Comparison of ENCODE assay signal across 8 mouse cellular contexts in the genomic region with DNA sequence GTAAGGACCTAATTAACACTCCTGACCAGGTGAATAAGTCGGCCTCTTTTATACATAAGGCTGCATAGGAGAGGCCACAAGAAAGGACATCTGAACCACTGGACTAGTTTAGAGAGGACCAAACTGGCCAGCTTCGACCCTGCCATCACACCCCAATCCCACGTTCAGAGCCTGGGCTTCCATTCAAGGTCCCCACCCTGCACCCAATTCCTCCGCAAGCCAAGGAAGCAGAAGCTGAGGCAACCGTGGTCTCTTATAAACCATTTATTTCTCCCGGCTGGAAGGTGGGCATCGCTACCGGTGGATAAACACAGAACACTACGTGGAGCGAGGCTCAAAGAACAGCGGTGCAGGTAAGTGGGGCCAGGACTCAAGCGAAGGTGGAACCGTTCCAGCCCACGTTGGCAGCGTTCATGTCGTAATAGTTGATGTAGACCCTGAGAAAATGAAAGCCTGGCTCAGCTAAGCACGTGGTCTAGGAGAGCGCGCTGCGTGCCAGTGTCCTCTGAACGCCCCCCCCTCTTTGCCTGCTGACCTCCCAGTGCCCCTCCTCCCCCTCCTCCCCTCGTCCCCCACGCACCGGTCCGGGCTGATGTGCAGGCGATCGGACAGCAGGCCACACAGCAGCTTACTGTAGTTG. TPM values are rescaled to one million over a fixed set of nuclear protein-coding genes. Genes with fewer than 3 reads are reported as not detected.
DNase-seq lines count a peak whose midpoint lies in the region; ATAC-seq and TF ChIP-seq lines count a peak whose summit lies in the region.

No protein-coding gene starts in this region.

- ATAC-seq in hindbrain, embryonic 13.5 days (ENCODE audit: low FRiP score) = peak; percentile 73
- ATAC-seq in liver, embryonic 12.5 days = peak; percentile 33; the same call in 1 of the 2 replicates
- peak; percentile 81 for ATAC-seq in neural tube, embryonic 12.5 days (ENCODE audit: low FRiP score, low read depth)

- H3K9ac ChIP-seq in ES-E14 (ENCODE audit: insufficient read depth, low read depth, low read length, poor library complexity, severe bottlenecking) = peak overlapping the region; percentile 97
- peak overlapping the region; percentile 87 for H3K9ac ChIP-seq in hindbrain, embryonic 13.5 days
- peak overlapping the region; percentile 85 for H3K9ac ChIP-seq in liver, embryonic 12.5 days
- H3K9ac ChIP-seq in neural tube, embryonic 12.5 days = peak overlapping the region; percentile 95

- in situ Hi-C loops in ES-E14 (cut with MboI; ENCODE audit: low sequenced_read_pairs in 2 of 2, unreplicated experiment in 2 of 2) = loop anchor here in 1 of 2 experiments (5.0 kb wide), 1 partner anchor 102 kb away; no protein-coding TSS in a partner anchor

- intact Hi-C loops in heart, postnatal 25 days (cut with DNase I) = no loop called here

- peak overlapping the region; percentile 89 to 94 for H3K4me3 ChIP-seq in ES-E14 (ENCODE audit: insufficient read depth in 1 of 2, low read depth in 1 of 2, low read length in 2 of 2, poor library complexity in 1 of 2, severe bottlenecking in 1 of 2)
- peak overlapping the region; percentile 73 for H3K4me3 ChIP-seq in hindbrain, embryonic 13.5 days
- peak overlapping the region; percentile 76 for H3K4me3 ChIP-seq in liver, embryonic 12.5 days
- peak overlapping the region; percentile 77 for H3K4me3 ChIP-seq in neural tube, embryonic 12.5 days

- DNase-seq in heart, adult 11 months = peak; percentile 96
- DNase-seq in heart, postnatal 25 days (ENCODE audit: low spot score) = no peak
- no peak for DNase-seq in ES-E14 (ENCODE audit: low read depth, low spot score)
- peak; percentile 50 for DNase-seq in embryo, embryonic 11.5 days (ENCODE audit: low read depth, low spot score)
- DNase-seq in urinary bladder, postnatal 4 days (ENCODE audit: low spot score in 2 of 2) = no peak

- WGBS in hindbrain, embryonic 13.5 days = 2% methylated on average over 27 of the region's 27 CpGs
- 1% methylated on average over 27 of the region's 27 CpGs for WGBS in liver, embryonic 12.5 days (ENCODE audit: insufficient replicate concordance)
- 3% methylated on average over 27 of the region's 27 CpGs for WGBS in neural tube, embryonic 12.5 days

- peak overlapping the region; percentile 98 for H3K27ac ChIP-seq in ES-E14 (ENCODE audit: insufficient read depth, low read depth, low read length, poor library complexity, severe bottlenecking)
- H3K27ac ChIP-seq in hindbrain, embryonic 13.5 days = peak overlapping the region; percentile 97
- peak overlapping the region; percentile 89 for H3K27ac ChIP-seq in liver, embryonic 12.5 days
- peak overlapping the region; percentile 89; the same call in 1 of the 2 replicates for H3K27ac ChIP-seq in neural tube, embryonic 12.5 days

- peaks cover 30% of the 10 kb centered on the region for H3K36me3 ChIP-seq in ES-E14 (ENCODE audit: control insufficient read depth, insufficient read depth, low read length, poor library complexity, severe bottlenecking)
- H3K36me3 ChIP-seq in hindbrain, embryonic 13.5 days = peaks cover 17% of the 10 kb centered on the region
- peaks cover 26% of the 10 kb centered on the region for H3K36me3 ChIP-seq in liver, embryonic 12.5 days
- peaks cover 22% of the 10 kb centered on the region for H3K36me3 ChIP-seq in neural tube, embryonic 12.5 days

- H3K4me2 ChIP-seq in hindbrain, embryonic 13.5 days = peak overlapping the region; percentile 76
- peak overlapping the region; percentile 90 for H3K4me2 ChIP-seq in liver, embryonic 12.5 days
- H3K4me2 ChIP-seq in neural tube, embryonic 12.5 days (replicated peaks) = peak overlapping the region; percentile 82

- H3K9me3 ChIP-seq in ES-E14 (ENCODE audit: control insufficient read depth, insufficient read depth, low read depth, low read length) = no peaks in the 10 kb centered on the region
- no peaks in the 10 kb centered on the region for H3K9me3 ChIP-seq in hindbrain, embryonic 13.5 days
- no peaks in the 10 kb centered on the region for H3K9me3 ChIP-seq in liver, embryonic 12.5 days (replicated peaks)
- no peaks in the 10 kb centered on the region for H3K9me3 ChIP-seq in neural tube, embryonic 12.5 days

- no peaks in the 10 kb centered on the region for H3K27me3 ChIP-seq in hindbrain, embryonic 13.5 days
- H3K27me3 ChIP-seq in liver, embryonic 12.5 days (replicated peaks) = no peaks in the 10 kb centered on the region
- no peaks in the 10 kb centered on the region for H3K27me3 ChIP-seq in neural tube, embryonic 12.5 days (replicated peaks)

- peaks cover 4 to 24% of the 10 kb centered on the region in 2 experiments; a peak in 3 of 4 replicates for H3K4me1 ChIP-seq in ES-E14 (ENCODE audit: control insufficient read depth in 2 of 2, insufficient read depth in 2 of 2, low read length in 2 of 2, poor library complexity in 1 of 2)
- peaks cover 40% of the 10 kb centered on the region for H3K4me1 ChIP-seq in hindbrain, embryonic 13.5 days (replicated peaks)
- H3K4me1 ChIP-seq in liver, embryonic 12.5 days = peaks cover 41% of the 10 kb centered on the region
- H3K4me1 ChIP-seq in neural tube, embryonic 12.5 days = peaks cover 28% of the 10 kb centered on the region

TF ChIP-seq in ES-E14, 5 proteins besides CTCF, POLR2A, EP300 and RAD21:
- TF ChIP-seq MAFK (IDR thresholded peaks at IDR 0.05; ENCODE audit: insufficient read depth, low read depth, low read length) = no peak
- TF ChIP-seq CHD2 (IDR thresholded peaks at IDR 0.05; ENCODE audit: low read depth, low read length) = no peak
- TF ChIP-seq ZNF384 (IDR thresholded peaks at IDR 0.05; ENCODE audit: low read depth, low read length) = no peak
- no peak for TF ChIP-seq HCFC1 (IDR thresholded peaks at IDR 0.05; ENCODE audit: borderline replicate concordance, insufficient read depth, low read length)
- no peak for TF ChIP-seq ZC3H11A (IDR thresholded peaks at IDR 0.05; ENCODE audit: borderline replicate concordance, low read depth, low read length)

RNA-seq across cellular contexts. Expression of gene Mif, which starts 0.8 kb away (rescaled TPM):
- total RNA-seq in heart, postnatal 25 days (2021) = 100 to 1,000 TPM; 202 to 203 TPM
- total RNA-seq in ES-E14 (2012; rRNA removed) = 1,434 and 2,185 TPM in 2 replicates
- polyA plus RNA-seq in hindbrain, embryonic 13.5 days (2015; fragmentation: Nextera tagmentation; extraction: Ambion mirVana) = 1,531 and 1,576 TPM in 2 replicates
- polyA plus RNA-seq in liver, embryonic 12.5 days (2016; fragmentation: Nextera tagmentation; extraction: Ambion mirVana) = 1,383 and 1,459 TPM in 2 replicates
- 1,568 and 1,704 TPM in 2 replicates for polyA plus RNA-seq in neural tube, embryonic 12.5 days (2016; fragmentation: Nextera tagmentation; extraction: Ambion mirVana)

RNA-seq across cellular contexts. Expression of gene Gstt2, which starts 22.0 kb away (rescaled TPM):
- total RNA-seq in heart, postnatal 25 days (2021) = 10 to 100 TPM in 1 of 2 experiments, 1 to 10 TPM in 1; 9.3 to 10.9 TPM
- total RNA-seq in ES-E14 (2012; rRNA removed) = 17.8 and 35.8 TPM in 2 replicates
- polyA plus RNA-seq in hindbrain, embryonic 13.5 days (2015; fragmentation: Nextera tagmentation; extraction: Ambion mirVana) = 6.9 and 7.1 TPM in 2 replicates
- polyA plus RNA-seq in liver, embryonic 12.5 days (2016; fragmentation: Nextera tagmentation; extraction: Ambion mirVana) = 32.8 and 33.9 TPM in 2 replicates
- polyA plus RNA-seq in neural tube, embryonic 12.5 days (2016; fragmentation: Nextera tagmentation; extraction: Ambion mirVana) = 8.4 and 8.9 TPM in 2 replicates

RNA-seq across cellular contexts. Expression of gene Derl3, which starts 34.0 kb away (rescaled TPM):
- total RNA-seq in heart, postnatal 25 days (2021) = under 1 TPM; 0.26 to 0.78 TPM
- 19.9 and 28.1 TPM in 2 replicates for total RNA-seq in ES-E14 (2012; rRNA removed)
- polyA plus RNA-seq in hindbrain, embryonic 13.5 days (2015; fragmentation: Nextera tagmentation; extraction: Ambion mirVana) = 1.7 and 1.8 TPM in 2 replicates
- polyA plus RNA-seq in liver, embryonic 12.5 days (2016; fragmentation: Nextera tagmentation; extraction: Ambion mirVana) = 1.4 and 2.5 TPM in 2 replicates
- polyA plus RNA-seq in neural tube, embryonic 12.5 days (2016; fragmentation: Nextera tagmentation; extraction: Ambion mirVana) = 2.7 TPM in 2 replicates

RNA-seq across cellular contexts. Expression of gene Gstt4, which starts 36.9 kb away (rescaled TPM):
- not detected for total RNA-seq in heart, postnatal 25 days (2021)
- not detected in 2 replicates for total RNA-seq in ES-E14 (2012; rRNA removed)
- polyA plus RNA-seq in hindbrain, embryonic 13.5 days (2015; fragmentation: Nextera tagmentation; extraction: Ambion mirVana) = not detected in 2 replicates
- polyA plus RNA-seq in liver, embryonic 12.5 days (2016; fragmentation: Nextera tagmentation; extraction: Ambion mirVana) = not detected in 2 replicates
- polyA plus RNA-seq in neural tube, embryonic 12.5 days (2016; fragmentation: Nextera tagmentation; extraction: Ambion mirVana) = not detected in 2 replicates

Comparison
In these comparisons a context has a peak if more than half of its experiments do, and no peak if none do; other contexts are left out.
1. DNase-seq: peak in heart, adult 11 months (single experiment) and embryo, embryonic 11.5 days (single experiment); none in heart, postnatal 25 days (single experiment), ES-E14 (single experiment) and urinary bladder, postnatal 4 days (0 of 2).
2. Peak in every context shown above with its lines, with median percentiles within 50 percentile points of each other: H3K27ac ChIP-seq, H3K4me3 ChIP-seq, H3K9ac ChIP-seq, ATAC-seq and H3K4me2 ChIP-seq.